Mouse (Mus musculus): Measurements from ENCODE around the gene Nt5c1b.

Gene Nt5c1b

GRCm38 (mm10) chr12:10369673-10370072, at the start of gene Nt5c1b:
Nt5c1b (plus strand) TSS chr12:10369973.
- DNase-seq (ENCODE audit: low read depth, low spot score): no peak

GRCm38 (mm10) chr12:10327651-10328050, 42.1 kb upstream of the Nt5c1b start:
- no peak for DNase-seq (ENCODE audit: low read depth, low spot score)

GRCm38 (mm10) chr12:10329460-10329859, 40.3 kb upstream of the Nt5c1b start:
- DNase-seq (ENCODE audit: low read depth, low spot score): no peak

- DNase-seq (ENCODE audit: low read depth, low spot score): peak; percentile 17
Measured at GRCm38 (mm10) chr12:10340604-10341003, 29.2 kb upstream of the Nt5c1b start.

DNA sequence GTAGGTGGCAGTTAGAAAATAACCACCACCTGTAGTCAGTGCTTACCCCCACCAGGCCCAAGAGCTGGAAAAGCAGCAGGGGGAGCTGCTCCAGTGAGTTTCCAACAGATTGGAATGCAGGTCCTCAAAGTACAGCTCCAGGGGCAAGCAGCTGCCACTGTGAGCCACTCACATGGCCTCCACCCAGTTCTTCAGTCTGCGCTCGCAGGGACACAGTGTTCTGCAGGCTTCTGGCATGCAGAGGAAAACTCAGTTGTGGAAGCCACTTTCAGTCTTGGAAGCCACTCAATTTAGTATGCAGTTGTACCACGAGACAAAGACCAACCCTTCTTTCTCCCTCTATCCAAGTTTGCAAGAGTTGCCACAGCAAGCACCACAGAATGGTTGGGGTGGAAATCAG, 19.1 kb upstream of the Nt5c1b start:
- peak; percentile 2 for DNase-seq (ENCODE audit: low read depth, low spot score)

DNA sequence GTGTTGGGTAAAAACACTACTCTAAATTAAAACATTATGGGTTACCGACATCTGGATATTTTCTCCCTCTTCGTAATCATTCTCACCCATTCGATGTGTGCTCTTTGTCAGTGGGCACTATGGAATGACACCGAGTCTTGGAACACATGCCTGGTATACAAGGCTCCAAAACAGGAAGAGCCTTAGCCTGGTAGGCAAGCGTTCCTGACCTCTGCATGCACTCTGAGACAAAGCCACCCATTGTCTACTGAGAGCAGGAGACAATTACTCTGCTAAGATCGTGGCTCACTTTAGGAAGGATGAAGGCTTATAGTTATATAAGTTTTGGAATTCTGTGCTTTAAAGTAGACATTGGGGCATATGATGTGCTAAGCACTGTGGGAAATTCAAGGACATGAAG, 12.0 kb upstream of the Nt5c1b start:
- peak; percentile 34 for DNase-seq (ENCODE audit: low read depth, low spot score)

- DNase-seq (ENCODE audit: low read depth, low spot score): peak; percentile 93
Measured at GRCm38 (mm10) chr12:10390671-10391441, 21.1 kb downstream of the Nt5c1b start, which contains the start of gene Rdh14. Rdh14 (plus strand) TSS chr12:10390772.

DNA sequence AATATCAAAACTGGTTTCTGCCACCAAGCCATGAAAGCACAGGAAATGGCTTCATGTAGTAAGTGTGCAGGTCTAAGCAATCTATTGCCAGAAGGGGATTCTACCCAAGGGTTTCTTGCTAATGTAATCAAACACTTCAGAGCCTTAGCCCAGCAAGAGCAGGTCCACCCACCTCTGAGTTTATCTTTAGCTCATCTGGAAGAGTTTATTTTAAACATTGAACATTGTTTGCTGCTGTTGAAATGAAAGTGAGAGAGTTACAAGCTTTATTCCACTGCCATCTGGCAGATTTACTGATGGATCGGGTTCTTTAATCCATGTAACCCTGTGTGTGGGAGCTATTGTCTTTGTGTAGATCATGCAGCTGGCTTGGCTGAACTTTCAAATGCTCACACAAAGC, 31.0 kb downstream of the Nt5c1b start:
- no peak for DNase-seq (ENCODE audit: low read depth, low spot score)

DNA sequence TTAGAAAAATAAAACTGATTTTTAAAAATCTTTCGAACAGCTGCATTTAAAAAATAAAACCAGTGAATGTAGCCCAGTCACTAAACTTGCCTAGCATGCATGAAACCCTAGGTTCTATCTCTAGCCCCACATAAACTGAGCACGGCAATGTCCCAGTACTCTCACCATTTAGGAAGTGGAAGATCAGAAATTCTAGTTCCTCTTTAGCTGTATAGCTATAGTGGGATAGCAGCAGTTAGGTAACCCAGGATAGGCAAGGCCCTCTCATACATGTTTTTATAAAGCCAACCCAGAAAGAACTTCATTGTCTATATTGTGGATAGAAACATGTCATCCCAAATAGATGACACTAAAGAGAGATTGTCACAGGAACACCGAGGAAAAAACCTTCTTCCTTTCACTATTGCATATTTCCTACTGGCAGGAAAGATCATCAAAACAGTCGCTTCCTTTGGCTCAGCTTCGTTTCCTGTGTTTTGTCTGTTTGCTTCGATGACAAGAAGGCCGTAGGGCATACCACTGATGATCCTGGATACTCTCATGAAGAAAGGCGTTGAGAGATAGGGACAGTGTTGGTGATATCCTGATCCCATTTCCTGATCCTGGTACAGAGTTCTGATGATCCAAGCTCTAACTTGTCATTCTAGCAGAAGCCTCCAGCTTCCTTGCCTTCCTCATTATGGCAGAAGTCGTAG, 32.8 kb downstream of the Nt5c1b start:
- no peak for DNase-seq (ENCODE audit: low read depth, low spot score)

- DNase-seq (ENCODE audit: low read depth, low spot score): no peak
Measured at GRCm38 (mm10) chr12:10410511-10411179, 40.9 kb downstream of the Nt5c1b start.

DNA sequence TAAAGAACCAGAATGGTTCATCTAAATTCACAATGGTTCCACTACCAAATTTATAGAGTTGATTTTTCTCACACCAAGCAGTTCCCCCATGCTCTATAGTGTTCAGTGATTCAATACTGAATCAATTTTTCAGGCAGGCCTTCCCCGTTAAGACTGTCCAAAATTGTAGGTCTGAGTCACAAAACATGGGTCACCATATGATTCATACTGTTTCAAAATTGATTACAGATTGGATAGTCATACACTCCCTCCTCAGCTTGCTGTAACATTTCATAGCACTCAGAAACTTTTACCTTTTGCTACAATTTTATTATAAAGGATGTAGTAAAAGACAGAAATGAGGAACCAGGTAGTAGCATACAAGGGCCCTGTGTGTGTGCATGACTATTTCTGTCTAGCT, 41.7 kb downstream of the Nt5c1b start:
- no peak for DNase-seq (ENCODE audit: low read depth, low spot score)

DNA sequence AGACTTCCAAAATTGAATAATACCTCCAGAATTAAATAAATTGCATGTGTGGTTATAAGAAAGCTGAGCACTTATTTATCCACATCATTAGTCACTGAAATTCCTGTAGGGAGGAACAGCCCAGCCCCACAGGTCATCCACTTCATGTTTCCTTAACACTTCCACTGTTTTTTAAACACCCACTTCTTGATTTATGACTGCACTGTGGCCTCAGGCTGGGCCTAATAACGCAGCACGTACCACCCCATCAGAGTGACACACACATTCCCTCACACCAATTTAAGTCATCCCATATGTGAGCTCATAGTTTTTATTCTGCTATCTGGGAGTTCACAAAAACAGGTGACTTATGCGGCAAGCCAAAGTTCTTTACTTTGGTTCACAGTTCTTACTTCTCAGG, 52.6 kb downstream of the Nt5c1b start:
- peak; percentile 53 for DNase-seq (ENCODE audit: low read depth, low spot score)

DNA sequence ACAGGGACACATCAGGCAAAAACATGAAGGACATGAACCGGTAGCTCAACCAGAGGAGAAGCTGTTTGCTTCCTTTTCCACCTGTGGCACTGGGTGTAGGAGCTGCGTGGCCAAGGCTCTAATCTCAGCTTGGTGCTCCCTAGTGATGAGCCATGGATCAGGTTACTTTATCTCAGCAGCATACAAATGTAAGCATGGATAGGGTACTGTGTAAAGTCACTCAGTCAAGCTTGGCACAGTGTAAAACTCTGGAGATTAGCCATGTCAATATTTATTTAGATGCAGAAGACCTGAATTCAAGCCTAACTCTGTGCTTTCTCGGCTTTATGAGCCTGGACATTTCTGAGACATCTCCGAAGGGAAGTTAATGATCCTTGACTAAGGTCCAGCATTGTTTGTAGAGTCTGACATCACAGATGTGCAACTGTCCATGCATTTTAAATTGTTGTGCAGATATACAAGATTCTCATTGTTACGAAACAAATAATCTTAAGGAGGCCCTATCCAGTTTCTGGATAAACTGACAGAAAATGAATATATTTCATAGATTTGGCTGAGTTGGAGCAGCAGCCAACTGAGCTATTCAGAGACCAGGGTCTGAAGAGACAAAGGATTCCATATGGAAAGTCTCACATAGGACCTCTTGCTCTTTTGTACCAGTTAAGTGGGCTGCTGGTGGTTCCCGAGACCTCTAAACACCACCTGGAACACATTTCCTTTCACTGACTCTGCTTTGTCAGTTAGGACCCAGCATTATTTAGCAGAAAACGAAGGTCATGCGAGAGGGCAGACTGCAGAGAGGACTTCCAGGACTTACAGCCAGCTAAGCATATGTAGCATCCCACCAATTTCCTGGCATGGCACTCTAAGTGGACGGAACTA, 56.5 kb downstream of the Nt5c1b start:
- peak; percentile 33 for DNase-seq (ENCODE audit: low read depth, low spot score)

DNA sequence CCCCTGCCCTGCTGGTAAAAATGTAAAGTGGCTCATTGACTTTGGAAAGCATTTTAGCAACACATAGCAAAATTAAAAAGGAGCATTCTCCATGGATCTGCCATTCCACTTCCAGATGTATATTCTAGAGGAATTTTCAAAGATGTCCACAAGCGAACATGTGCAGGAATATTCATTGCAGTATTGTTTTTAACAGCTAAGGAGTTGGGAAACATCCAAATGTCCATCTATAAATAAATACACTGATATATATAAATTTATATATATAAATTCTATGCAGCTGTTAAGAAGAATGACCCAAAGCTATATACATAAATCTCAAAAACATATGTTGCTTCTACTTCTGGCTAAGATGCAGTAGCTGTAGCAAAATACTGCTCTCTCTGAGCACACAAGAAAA, 61.2 kb downstream of the Nt5c1b start:
- no peak for DNase-seq (ENCODE audit: low read depth, low spot score)

- DNase-seq (ENCODE audit: low read depth, low spot score): peak; percentile 83
Measured at GRCm38 (mm10) chr12:10438054-10439001, 68.6 kb downstream of the Nt5c1b start.

Data from mesoderm, embryonic 11.5 days (tissue).